Mouse (Mus musculus) MEL (cell line): ENCODE results near the gene Areg.

Experiments
- CTCF ChIP-seq, 3 experiments: IDR thresholded peaks in 2 of 3; conservative IDR thresholded peaks in 1 of 3; 2 replicates each; pipeline ENCODE4 v1.5.1; 2011 to 2012; ENCODE audit warnings: low read length in 3 of 3, low read depth in 2 of 3, mild to moderate bottlenecking in 2 of 3, improper control_type of control experiment in 1 of 3, inconsistent platforms in 1 of 3, mixed read lengths in 1 of 3, moderate library complexity in 1 of 3; ENCODE audit not compliant: control insufficient read depth in 1 of 3, insufficient read depth in 1 of 3, poor library complexity in 1 of 3, severe bottlenecking in 1 of 3
- GATA1 ChIP-seq: IDR thresholded peaks from 2 replicates; pipeline ENCODE4 v1.6.1; 2011; ENCODE audit warnings: low read depth, low read length, improper control_type of control experiment
- MAFK ChIP-seq: IDR thresholded peaks from 2 replicates; pipeline ENCODE4 v1.6.1; 2011; ENCODE audit warnings: low read depth, mild to moderate bottlenecking, low read length, improper control_type of control experiment, borderline replicate concordance
- MYC ChIP-seq: IDR thresholded peaks from 2 replicates; pipeline ENCODE4 v1.6.1; 2011; ENCODE audit warnings: low read depth, mild to moderate bottlenecking, low read length, improper control_type of control experiment, moderate library complexity

GRCm38 (mm10) chr5:91176397-91176796, 37.0 kb downstream of the Areg start:
- TF ChIP-seq GATA1 (no peak), MYC (no peak), MAFK (no peak), CTCF (IDR thresholded peaks at IDR 0.05 in 2 of 3, conservative IDR thresholded peaks at IDR 0.05 in 1 of 3; ENCODE audit: control insufficient read depth in 1 of 3, insufficient read depth in 1 of 3, low read depth in 2 of 3, low read length in 3 of 3, poor library complexity in 1 of 3, severe bottlenecking in 1 of 3) (no peak)
